Mouse (Mus musculus) cerebellum, adult 8-10 months (tissue): ENCODE measurements around the gene Supt3.

Experiments used
- DNase-seq: peaks from one replicate; pipeline ENCODE4 v3.0.0; 2022

The Supt3 gene

DNA sequence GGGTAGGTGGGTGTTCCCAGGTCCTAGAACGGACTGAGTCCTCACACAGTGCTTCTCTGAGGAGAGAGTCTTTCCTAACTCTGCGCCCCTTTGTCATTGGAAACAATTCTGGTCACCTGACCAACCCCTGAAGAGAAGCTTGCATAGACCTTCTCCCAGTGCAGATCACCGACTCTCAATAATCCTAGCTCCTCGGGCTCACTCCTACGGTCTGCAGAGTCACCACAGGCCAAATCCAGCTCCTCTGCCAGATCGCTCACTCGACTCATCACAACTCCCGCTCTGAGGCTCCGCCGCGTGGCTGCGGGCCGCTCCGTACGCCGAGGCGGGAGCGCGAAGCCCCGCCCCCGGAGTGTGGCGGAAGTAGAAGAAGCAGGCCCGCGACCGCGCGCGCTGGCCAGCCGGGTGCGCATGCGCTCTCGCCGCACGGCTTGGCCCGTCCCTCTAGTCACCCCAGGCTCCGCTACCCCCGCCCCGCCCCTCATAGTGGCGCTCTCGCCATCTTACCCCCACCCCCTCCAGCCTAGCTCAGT lies at the start of gene Supt3:
TSS of gene Supt3 (plus strand) at position 415 of the 533 bp plus-strand sequence.
- DNase-seq = peak; percentile 95

DNA sequence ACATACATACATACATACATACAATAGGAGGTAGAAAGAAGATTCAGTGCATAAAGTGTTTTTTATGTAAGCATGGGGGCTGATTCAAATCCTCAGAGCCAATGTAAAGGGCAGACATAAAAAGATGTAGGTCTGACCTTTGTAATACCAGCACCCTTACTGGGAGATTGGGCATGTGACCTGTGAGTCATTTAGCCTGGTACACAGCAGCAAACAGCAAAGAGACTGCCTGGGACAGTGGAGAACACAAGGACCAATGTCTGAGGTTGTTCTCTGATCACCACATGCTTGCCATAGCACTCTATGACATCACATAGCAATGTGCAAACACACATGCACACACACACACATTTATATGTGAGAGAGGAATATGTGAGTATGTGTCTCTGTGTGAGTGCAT lies 49.3 kb upstream of the Supt3 start:
- no peak for DNase-seq

DNA sequence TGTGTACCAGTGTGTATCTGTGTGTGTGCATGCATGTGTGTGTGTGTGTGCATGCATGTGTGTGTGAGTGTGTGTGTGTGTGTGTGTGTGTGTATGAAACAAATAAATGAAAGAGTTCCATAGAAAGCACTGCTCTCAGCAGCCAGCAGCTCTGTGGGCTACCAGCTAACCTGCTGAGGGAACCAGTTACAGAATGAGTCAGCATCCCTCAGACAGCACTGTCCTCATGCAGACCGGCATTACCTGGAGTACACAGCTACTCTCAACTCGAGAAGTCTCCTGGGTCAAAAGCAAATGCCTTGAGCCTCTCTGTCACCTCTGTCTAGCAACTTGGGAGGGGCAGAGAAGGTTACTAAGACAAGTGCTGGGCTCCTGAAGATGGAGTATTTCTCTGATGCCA lies 48.5 kb upstream of the Supt3 start:
- DNase-seq = no peak

DNA sequence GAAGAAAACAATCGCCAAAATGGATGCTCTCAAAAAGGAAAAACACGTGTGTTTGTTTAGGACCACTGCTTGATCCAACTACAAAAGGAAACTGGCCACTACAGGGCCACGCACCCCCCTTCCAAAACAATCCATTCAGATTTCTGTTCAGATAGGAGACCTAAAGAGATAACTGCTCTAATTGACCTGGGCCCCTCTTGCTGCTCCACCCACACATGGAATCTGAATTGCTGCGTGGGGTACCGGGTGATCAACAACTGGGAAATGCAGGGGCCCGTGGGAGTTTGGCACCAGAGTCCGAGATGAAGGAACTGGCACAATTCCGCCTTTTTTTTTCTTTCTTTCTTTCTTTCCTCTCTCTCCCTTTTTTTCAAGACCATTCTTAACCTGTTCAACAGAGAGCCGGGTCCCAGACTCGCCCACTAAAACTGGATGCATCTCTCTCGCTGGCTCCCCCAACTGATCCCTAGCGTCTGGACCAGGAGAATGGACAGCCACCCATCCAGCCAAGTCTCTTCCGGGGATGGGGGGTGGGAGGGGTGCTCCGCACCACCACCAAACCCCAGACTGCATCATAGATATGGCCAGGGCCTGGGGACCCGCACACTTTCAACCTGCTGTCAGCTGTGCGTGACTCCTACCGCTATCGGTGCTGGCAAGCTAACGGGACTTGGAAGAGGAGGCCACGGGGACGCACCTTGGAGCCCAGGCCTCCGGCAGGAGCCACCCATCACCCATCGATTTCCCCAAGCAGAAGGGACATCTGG lies 43.2 kb upstream of the Supt3 start:
- no peak for DNase-seq

DNA sequence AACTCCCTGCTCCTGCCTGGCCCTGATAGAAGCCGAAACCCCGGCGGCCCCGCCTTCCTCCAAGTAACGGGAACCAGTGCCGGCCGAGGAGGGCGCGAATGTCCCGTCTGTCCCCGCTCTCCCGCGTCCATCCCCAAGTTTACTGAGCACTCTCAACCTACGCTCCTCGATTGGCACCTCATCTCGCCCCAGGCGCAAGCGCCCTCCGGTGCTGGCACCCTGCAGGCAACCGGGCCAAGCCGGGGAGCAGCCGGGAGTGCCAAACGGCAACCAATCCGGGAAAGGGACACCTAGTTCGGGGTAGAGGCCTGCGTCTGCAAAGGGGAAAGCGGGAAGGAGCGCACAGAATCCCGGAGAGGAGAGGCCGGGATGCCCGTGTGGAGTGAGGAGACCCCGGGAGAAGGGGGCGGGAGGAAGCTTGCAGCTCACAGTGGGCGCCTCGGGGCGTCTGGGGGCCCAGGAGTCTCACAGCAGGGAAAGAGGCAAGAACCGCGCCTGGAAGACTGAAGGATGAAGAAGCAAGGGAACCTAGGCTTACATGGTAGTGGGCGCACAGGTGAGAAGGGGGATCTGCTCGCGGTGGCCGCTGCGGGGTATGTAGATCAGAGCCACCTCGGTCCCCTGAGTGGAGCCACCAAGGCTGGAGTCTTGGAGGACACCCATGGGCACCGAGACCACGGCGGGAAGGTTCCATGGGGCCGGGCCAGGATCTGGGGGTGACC lies 42.3 kb upstream of the Supt3 start:
- peak; percentile 10 for DNase-seq

DNA sequence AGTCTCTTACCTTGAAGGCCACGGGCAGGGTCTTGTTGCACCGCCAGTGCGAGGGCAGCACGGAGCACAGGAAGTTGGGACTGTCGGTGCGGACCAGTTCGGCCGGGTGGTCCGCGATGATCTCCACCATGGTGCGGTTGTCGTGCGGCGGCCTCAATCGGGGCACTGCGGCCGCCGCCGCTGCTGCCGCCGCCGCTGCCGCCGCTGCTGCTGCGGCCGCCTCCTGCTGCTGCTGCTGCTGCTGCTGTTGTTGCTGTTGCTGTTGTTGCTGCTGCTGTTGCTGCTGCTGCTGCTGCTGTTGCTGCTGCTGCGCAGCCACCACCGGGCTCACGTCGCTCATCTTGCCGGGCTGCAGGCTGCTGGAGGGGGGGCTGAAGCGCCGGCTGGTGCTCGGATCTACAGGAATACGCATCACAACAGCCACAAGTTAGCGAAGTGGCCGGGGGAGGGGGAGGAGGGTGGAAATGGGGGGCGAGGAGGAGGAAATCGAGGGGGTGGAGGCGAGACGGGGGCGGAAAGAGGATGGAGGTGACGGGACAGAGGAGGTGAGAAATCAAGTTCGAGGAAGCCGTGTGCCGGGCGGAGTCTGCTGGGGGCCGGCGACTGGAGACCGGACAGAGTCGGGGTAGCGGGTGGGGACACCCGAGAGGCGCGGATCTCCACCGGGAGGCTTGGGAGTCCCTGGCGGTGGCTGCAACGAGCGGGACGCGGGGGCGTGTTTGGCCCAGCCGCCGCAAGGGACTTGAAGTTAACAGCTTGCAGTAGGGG lies 41.5 kb upstream of the Supt3 start:
- no peak for DNase-seq

DNA sequence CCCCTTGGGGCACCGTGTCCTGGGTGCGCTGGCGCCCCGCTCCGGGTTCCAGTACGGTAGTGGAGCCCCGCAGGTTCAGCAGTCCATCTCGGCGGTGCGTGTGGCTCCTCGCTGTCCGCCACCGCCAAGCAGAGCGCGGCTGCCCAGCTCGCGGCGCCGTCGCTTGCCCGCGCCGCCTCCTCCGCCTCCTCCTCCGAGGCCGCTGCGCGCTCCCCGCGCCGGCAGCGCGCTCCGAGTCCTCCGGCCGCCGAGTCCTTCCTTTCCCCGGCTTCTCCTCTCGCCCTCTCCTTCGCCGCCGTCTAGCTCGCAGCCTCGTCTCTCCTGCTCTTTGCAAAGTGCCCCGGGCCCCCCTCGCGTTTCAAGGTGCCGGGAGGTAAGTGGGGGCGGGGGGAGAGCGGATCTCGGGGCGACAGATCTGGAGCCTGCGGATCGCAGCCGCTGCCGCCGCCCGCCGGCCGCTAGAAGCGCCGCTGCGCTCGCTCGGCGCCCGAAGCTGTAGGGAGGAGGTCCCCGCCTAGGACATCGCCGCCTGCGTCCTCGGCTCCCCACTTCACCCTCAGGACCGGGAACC lies 40.9 kb upstream of the Supt3 start:
- DNase-seq = peak; percentile 46

DNA sequence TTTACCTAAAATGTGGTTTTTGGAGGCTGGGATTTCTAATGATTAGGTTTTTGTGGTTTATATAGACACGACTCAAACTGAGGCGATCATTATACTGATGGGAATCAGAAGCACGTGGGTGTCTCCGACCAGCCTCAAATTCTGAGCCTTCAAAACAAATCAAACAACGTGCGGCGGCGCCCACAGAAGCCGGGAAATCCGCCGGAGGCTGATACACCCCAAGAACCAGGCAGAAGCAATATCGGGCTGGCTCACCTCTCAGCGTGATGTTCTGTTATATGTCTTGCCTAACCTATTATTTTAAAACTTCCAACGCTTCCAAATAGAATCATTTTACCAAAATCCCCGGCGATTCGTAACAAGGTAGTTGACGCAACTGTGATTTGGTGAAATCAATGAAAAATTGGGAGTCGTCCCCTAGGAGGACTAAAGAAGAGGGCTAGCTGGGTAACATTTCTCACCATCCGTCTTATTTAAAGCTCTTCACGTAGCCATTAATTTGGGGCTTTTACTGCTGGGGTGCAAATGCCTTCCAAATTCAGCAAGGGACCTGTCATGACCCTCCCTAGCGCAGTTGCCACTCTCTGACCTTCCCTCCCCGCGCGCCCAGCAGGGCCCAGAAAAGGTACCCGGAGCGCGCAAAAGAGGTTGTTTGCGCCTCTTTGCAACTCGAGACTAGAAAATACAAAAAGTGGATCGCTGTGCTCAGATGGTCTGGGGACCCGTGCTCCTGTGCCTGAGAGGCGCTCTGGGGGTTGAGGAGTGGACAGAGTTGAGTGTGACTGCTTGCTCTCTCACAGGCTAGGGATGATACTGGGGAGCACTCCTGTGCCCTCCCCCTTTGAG lies 39.5 kb upstream of the Supt3 start:
- no peak for DNase-seq

DNA sequence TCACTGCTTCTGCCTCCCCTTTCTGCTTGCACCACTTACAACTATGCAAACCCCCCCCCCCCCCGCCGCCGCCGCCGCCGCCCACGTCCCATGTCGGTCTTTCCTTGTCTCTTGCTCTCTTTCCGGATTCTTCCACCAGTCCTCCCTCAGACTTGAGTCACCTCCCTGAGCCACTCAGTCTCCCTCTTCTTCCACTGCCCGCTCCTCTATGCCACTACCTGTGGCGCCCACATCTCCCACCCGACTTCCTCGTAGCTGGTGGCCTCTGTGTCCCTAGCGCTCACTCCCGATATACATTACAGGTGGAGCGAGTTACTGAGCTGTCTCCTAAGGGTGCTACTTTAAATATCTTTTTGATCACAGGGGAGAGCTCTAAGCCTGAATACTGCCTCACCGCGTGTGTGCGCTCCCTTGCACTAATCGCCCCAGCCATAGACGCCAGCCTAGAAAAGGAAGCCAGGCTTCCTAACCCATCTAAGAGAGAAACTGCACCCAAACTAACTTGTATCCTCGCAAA lies 38.8 kb upstream of the Supt3 start:
- DNase-seq = no peak

DNA sequence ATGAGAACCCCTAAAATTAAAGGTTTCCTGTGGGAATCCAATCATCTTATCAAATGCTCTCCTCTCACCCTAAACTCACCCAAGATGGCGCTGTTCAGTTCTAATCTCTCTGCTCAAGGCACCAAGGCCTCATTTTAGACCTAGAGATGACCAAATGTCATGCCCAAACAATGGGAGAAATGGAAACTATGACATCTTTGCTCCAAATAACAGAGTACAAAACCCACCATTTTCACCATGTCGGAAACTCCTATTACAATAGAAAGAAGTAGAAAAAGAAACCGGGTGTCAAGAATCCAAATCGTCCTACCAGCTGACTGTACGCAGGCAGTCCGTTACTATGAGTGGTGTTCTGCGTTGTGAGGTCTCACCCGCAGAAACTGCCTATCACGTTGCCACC lies 34.7 kb upstream of the Supt3 start:
- no peak for DNase-seq

DNA sequence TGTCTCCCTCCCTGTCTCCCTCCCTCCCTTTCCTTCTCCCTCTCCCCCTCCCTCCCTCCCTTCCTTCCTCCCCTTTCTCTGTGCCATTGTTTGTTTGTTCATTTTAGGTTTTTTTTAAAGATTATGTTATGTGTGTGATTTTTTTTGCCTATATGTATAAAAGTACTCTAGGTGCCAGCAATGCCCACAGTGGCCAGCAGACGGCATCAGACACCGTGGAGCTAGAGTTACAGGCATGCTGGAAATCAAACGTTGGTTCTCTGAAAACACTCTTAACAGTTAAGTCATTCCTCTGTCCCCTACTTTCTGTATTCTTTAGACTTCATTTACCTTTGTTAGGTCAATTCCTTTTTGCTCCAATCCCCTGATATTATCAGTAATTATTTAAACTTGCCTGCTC lies 33.2 kb upstream of the Supt3 start:
- no peak for DNase-seq

DNA sequence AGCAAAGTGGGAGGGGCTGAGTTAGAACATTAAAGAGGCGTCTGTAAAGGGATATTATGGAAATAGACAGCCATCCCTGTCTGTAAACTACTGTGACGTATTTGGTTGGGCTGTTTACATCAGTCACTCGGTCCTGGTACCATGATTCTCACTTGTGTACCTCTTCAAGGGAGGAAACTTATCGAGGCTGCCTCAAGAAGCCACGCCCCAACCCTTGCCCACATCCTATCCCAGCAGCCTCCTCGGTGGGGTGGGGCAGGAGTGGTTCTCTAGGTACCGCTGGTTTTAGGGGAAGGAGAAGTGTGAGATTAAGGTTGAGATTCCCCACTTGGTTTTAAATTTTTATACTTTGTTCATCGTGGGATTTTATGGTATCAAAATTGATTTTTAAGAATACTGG lies 31.6 kb upstream of the Supt3 start:
- no peak for DNase-seq

DNA sequence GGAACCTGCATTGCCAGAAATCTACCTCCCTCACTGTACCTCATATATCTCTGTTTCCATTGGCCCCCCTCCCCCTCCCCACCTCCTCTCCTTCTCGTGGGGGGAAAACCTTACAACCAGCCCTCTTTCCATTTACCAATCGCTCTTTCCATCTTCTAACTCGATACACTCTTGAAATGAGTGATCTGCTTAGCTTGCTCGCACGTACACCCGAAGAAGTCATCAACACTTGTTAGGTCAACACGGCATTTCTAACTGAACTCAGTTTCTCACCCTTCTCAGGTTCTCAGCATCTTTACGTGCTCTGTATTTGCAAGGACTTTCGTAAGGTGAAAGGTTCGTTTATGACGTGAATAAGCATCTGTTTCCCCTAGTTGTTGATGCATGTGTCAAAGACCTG lies 10.6 kb upstream of the Supt3 start:
- no peak for DNase-seq

DNA sequence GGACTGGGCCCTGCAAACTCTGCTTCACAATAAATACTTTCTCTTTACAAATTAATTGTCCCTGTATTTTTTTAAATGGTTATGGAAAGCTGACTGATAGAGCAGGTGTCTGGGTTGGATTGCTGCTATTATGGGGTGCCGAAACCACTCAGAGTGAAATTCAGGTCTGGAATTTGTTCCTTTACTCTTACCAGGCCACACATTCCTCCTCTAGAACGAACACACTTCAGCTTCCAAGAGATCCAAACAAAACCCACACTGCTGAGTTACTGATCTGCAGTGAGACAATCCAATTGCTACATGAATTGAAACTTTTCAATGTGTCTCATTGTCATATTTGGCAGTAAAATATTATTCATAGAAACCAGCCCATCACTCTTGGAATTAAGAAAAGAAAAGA lies 10.0 kb upstream of the Supt3 start:
- DNase-seq = no peak

DNA sequence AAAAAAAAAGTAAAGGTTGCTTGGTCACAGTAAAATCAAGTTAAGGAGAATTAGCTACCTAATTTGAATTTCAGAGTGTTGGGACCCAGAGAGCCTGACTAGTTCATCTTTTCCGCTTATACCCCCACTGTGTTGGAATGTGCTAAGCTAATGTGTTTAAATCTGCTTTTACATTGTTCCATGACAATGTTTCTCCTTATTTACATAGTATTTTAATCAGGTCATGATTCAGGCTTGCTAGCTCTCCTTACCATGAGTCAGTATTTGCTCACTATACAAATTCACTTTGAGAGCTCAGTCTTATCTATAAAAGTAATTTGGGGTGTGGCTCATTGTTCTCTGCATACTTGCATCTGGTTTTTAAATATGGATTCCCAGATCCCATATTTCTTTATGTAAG lies 9.6 kb upstream of the Supt3 start:
- no peak for DNase-seq

DNA sequence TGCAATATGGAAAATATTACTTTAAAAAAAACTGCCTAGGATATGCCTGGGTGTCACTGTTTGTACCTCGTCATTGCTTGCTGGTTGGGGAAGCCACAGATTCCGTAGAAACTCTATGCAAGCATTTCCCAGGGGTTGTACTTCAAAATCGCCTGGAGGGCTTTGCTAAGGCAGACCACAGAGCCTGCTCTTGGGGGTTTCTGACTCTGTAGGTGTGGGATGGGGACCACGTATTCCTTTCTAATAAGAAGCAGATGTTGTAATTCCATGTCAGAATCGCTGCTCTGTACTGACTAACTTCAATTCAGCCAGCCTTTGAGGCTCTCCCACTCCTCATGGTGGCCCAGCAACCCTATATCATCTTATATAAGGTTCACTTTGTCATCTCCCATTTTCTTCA lies 8.4 kb upstream of the Supt3 start:
- no peak for DNase-seq

DNA sequence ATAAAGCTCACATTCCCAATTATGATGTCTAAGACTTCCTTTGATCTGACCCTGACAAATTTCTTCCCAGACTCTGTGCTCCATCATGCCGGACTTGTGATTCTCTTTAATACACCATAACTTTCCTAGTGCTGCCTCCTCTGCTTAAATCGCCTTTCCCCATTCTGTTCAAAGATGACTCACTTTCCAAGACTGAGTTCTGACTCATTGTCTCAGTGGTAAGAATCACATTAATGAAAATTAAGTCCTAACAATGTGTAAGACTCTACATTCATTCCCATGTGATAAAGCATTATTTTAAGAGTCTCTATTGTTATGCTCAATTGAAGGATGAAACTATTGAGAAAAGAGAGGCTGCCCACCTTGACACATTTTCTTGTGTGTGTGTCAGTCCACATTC lies 6.1 kb upstream of the Supt3 start:
- no peak for DNase-seq

DNA sequence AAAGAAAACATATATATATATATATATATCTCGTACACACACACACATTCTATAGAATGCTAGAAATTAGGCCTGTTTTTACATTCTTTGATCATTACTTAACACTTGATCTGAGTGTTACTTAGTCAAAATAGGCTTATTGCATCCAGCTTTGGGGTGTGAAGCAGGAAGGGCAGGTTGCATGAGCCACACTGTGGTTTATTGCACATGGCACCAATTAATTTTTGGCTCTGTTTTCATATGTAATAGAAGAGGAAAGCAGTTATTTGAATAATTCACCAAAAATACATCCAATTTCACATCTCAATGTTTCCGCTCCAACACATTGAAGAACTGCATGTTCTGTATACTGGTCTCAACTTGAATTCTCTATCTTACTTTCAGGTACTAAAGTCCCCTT lies 4.4 kb upstream of the Supt3 start:
- no peak for DNase-seq

DNA sequence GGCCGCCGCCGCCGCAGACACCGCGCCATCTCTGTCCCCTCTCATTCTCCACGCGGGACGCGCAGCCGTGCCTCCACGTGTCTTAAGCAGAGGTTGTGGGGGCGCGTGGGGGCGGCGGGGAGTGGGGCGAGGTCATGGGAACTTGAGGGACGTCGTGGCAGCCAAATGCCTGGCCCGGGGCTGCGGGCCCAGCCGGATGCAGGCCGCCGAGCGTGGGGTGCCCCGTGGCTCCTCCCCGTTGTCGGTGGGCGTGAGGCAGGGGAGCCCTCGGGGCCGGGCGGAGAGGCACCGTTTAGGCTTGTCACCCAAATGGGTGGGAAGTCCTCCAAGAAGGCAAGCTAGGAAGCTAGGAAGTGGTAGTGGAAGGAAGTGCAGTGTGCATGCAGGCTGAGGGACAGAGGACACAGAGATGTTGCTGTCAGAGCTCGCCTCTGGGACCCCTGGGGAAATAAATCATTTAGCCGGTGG lies 419 bp downstream of the Supt3 start:
- peak; percentile 64 for DNase-seq

DNA sequence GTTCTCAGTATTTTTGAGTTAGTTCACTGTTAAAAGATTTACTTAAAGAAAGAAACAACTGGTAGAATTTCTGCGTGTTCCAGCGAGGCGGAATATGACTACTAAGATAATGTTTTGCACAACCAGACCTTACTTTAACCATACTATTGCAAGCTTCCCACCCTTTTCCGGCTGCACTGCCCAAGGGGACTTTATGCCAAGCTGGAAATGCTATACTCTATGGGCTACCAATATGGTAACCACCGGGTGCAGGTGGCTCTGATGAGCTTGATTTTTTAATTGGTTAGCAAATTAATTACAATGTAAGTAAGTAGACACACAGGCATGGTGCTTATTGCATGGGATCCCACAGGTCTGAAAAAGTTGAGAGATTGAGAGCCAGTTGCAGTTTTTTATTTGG lies 1.2 kb downstream of the Supt3 start:
- no peak for DNase-seq

DNA sequence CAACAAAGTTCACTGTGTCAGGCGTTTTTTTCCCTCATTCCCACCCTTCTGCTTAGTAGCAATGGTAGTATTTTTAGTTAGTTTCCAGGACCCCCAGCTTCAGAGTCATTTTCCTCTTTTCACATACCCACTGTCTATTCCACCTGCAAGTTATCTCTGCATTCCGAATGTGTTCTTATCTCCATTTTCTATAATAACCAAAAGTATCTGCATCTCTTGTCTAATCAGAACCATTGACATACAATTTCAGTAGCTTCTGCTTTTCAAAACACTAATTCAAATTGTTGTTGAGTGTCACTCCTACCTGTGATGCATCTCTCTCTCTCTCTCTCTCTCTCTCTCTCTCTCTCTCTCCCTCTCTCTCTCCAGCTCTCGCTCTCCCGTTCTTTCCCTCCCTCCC lies 3.4 kb downstream of the Supt3 start:
- DNase-seq = no peak

DNA sequence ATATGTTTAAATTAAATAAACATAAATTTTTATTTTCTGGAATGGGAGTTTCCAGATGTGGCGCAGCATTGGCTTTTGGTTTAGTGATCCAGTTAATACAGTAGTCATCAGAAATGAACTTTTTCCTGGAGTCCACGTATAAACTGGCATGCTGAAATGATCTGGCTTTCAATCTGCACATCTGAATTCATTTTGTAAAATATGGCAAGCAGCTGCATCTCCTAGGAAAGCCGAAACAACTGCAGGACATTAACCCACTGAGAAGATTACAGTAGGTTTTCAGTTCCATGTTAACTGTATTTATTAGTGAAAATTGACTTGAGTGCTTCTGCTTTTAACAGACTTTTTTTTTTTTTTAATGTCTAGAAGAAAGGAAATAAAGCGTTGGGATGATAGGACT lies 5.4 kb downstream of the Supt3 start:
- no peak for DNase-seq
